Mouse (Mus musculus): ENCODE results near the gene Erbb3. TPM values are rescaled to one million over a fixed set of nuclear protein-coding genes. Genes with fewer than 3 reads are reported as not detected.

Gene Erbb3
- total RNA-seq (2023): 1 to 10 TPM; 1.2 to 1.3 TPM

GRCm38 (mm10) chr10:128589464-128590192, at the start of gene Erbb3:
TSS of gene Erbb3 (minus strand) at chr10:128589652.

GRCm38 (mm10) chr10:128626311-128627310, 37.2 kb upstream of the Erbb3 start, which contains the start of gene Rps26:
TSS of gene Rps26 (minus strand) at chr10:128626747.

GRCm38 (mm10) chr10:128565788-128566531, 23.5 kb downstream of the Erbb3 start, which contains the start of gene Pa2g4:
TSS of gene Pa2g4 (minus strand) at chr10:128565987.

GRCm38 (mm10) chr10:128548947-128549681, 40.3 kb downstream of the Erbb3 start, which contains the start of gene Rpl41:
TSS of gene Rpl41 (minus strand) at chr10:128549305.

GRCm38 (mm10) chr10:128547361-128548032, 42.0 kb downstream of the Erbb3 start, which contains the start of gene Zc3h10:
TSS of gene Zc3h10 (minus strand) at chr10:128547774.

GRCm38 (mm10) chr10:128525671-128526308, 63.7 kb downstream of the Erbb3 start, which contains the start of gene Esyt1:
TSS of gene Esyt1 (minus strand) at chr10:128525871.

Other genes with a start within 250 kb of the Erbb3 start
- gene Coq10a, start 220.7 kb downstream of the Erbb3 start, total RNA-seq (2023): 10 to 100 TPM; 39.6 to 39.7 TPM
- gene Ankrd52, start 212.5 kb downstream of the Erbb3 start, total RNA-seq (2023): 10 to 100 TPM; 74.5 to 79.2 TPM
- not detected for gene Slc39a5, start 188.4 kb downstream of the Erbb3 start, total RNA-seq (2023)
- 10 to 100 TPM; 47.3 to 50.6 TPM for gene Nabp2, start 178.2 kb downstream of the Erbb3 start, total RNA-seq (2023)
- 10 to 100 TPM; 70.9 to 76.8 TPM for gene Rnf41, start 178.0 kb downstream of the Erbb3 start, total RNA-seq (2023)
- gene Smarcc2, start 130.4 kb downstream of the Erbb3 start, total RNA-seq (2023): 100 to 1,000 TPM; 167 to 179 TPM
- 100 to 1,000 TPM; 532 to 547 TPM for gene Myl6, start 95.5 kb downstream of the Erbb3 start, total RNA-seq (2023)
- gene Myl6b, start 91.0 kb downstream of the Erbb3 start, total RNA-seq (2023): 1 to 10 TPM in 1 of 2 experiments, not detected in 1; 1.0 TPM
- gene Esyt1, start 63.8 kb downstream of the Erbb3 start, total RNA-seq (2023): 100 to 1,000 TPM; 256 to 263 TPM
- gene Zc3h10, start 41.9 kb downstream of the Erbb3 start, total RNA-seq (2023): 10 to 100 TPM; 64.2 to 67.6 TPM
- gene Rpl41, start 40.3 kb downstream of the Erbb3 start, total RNA-seq (2023): 1,000 to 10,000 TPM; 3,633 to 3,680 TPM
- 10 to 100 TPM; 83.0 to 90.6 TPM for gene Pa2g4, start 23.7 kb downstream of the Erbb3 start, total RNA-seq (2023)
- gene Rps26, start 37.1 kb upstream of the Erbb3 start, total RNA-seq (2023): 1,000 to 10,000 TPM; 1,119 to 1,137 TPM
- under 1 TPM in 1 of 2 experiments, not detected in 1; 0.32 TPM for gene Ikzf4, start 56.3 kb upstream of the Erbb3 start, total RNA-seq (2023)
- gene Suox, start 84.4 kb upstream of the Erbb3 start, total RNA-seq (2023): 10 to 100 TPM in 1 of 2 experiments, 1 to 10 TPM in 1; 8.6 to 10.1 TPM
- gene Rab5b, start 106.6 kb upstream of the Erbb3 start, total RNA-seq (2023): 10 to 100 TPM; 71.4 to 72.8 TPM
- 1 to 10 TPM in 1 of 2 experiments, under 1 TPM in 1; 0.87 to 1.2 TPM for gene Pmel, start 114.5 kb upstream of the Erbb3 start, total RNA-seq (2023)
- gene Cdk2, start 115.4 kb upstream of the Erbb3 start, total RNA-seq (2023): 10 to 100 TPM; 56.7 to 61.7 TPM
- 100 to 1,000 TPM; 188 to 201 TPM for gene Dgka, start 155.2 kb upstream of the Erbb3 start, total RNA-seq (2023)
- 10 to 100 TPM; 46.2 to 59.0 TPM for gene Pym1, start 158.2 kb upstream of the Erbb3 start, total RNA-seq (2023)
- not detected for gene Mmp19, start 201.3 kb upstream of the Erbb3 start, total RNA-seq (2023)
- 10 to 100 TPM; 70.8 to 83.4 TPM for gene Dnajc14, start 214.4 kb upstream of the Erbb3 start, total RNA-seq (2023)
- 10 to 100 TPM; 18.4 to 18.7 TPM for gene Tmem198b, start 214.7 kb upstream of the Erbb3 start, total RNA-seq (2023)
- 10 to 100 TPM; 55.1 to 57.0 TPM for gene Sarnp, start 227.7 kb upstream of the Erbb3 start, total RNA-seq (2023)
- 10 to 100 TPM; 21.2 to 25.7 TPM for gene Ormdl2, start 232.0 kb upstream of the Erbb3 start, total RNA-seq (2023)

All from B cell, adult 67 days (primary cell).